ENCODE assay signal across 20 mouse cellular contexts in genomic region chr9:51182716-51183710, GRCm38 (mm10). TPM values are rescaled to one million over a fixed set of nuclear protein-coding genes. Genes with fewer than 3 reads are reported as not detected.
DNase-seq lines count a peak whose midpoint lies in the region; ATAC-seq and TF ChIP-seq lines count a peak whose summit lies in the region.
"Had no signal": no experiment of that assay in that cellular context is flagged by ENCODE, and none has a peak within 500 bp of the region (broad histone marks: within the 10 kb centered on the region; RNA-seq: fewer than 3 reads in every experiment).

No protein-coding gene starts in this region.

- dilution Hi-C loops in CH12.LX (cut with MboI; ENCODE audit: extremely low pct_ligation_motif_present, extremely low pct_unique_long_range_greater_than_20kb, low sequenced_read_pairs): no loop called here

- in situ Hi-C loops in CH12.LX (cut with MboI; ENCODE audit: low pct_ligation_motif_present, low pct_unique_long_range_greater_than_20kb, low sequenced_read_pairs): no loop called here

- H3K9ac ChIP-seq in liver, postnatal 0 days (replicated peaks): no peak overlapping the region; the same call in 1 of the 2 replicates
- H3K9ac ChIP-seq in liver, embryonic 11.5 days (ENCODE audit: low read depth, low read length): no peak overlapping the region
- H3K9ac ChIP-seq in CH12.LX (ENCODE audit: insufficient read depth, low read depth): no peak overlapping the region
- H3K9ac ChIP-seq: hindbrain, embryonic 13.5 days had no signal

- H3K79me2 ChIP-seq in CH12.LX (replicated peaks; ENCODE audit: control insufficient read depth, extremely low read depth, insufficient read depth, poor library complexity, severe bottlenecking): no peaks in the 10 kb centered on the region

- peak overlapping the region; percentile 29; the same call in 1 of the 2 replicates for H3K27ac ChIP-seq in liver, postnatal 0 days (ENCODE audit: low read depth)
- H3K27ac ChIP-seq in liver, embryonic 11.5 days (ENCODE audit: low read depth, low read length): no peak overlapping the region
- no peak overlapping the region for H3K27ac ChIP-seq in CH12.LX (ENCODE audit: insufficient read depth, low read depth)
- H3K27ac ChIP-seq in spleen, adult 2 months (ENCODE audit: insufficient read depth, low read length): peak overlapping the region; percentile 88
- H3K27ac ChIP-seq: embryonic facial prominence, embryonic 10.5 days; gastrocnemius, adult 2 months; hindbrain, embryonic 13.5 days had no signal

- ATAC-seq in liver, postnatal 0 days: no peak
- no peak for ATAC-seq in liver, embryonic 11.5 days (replicated peaks; ENCODE audit: low FRiP score)
- ATAC-seq: forebrain, embryonic 14.5 days had no signal

- TF ChIP-seq EP300 in liver, postnatal 0 days (IDR thresholded peaks at IDR 0.05; ENCODE audit: low read depth): no peak
- TF ChIP-seq EP300 in CH12.LX (IDR thresholded peaks at IDR 0.05; ENCODE audit: low read length): peak; percentile 38; the same call in 1 of the 2 replicates

- peak; percentile 53 to 68 for DNase-seq in cerebellum, postnatal 10 days
- DNase-seq in cerebellum, adult 9-10 months: no peak
- no peak for DNase-seq in liver, postnatal 0 days
- DNase-seq in liver, embryonic 11.5 days (ENCODE audit: low spot score): no peak
- no peak for DNase-seq in CH12.LX (ENCODE audit: extremely low read depth)
- DNase-seq in spleen, adult 2 months (ENCODE audit: low read depth in 1 of 2, low spot score in 2 of 2): peak in 1 of 2 experiments; percentile 68
- DNase-seq in ovary, postnatal 14 days (ENCODE audit: low spot score): no peak
- DNase-seq in layer of hippocampus, postnatal 14 days (ENCODE audit: low spot score in 2 of 2): no peak
- DNase-seq: adrenal gland, adult 2 months; adrenal gland, postnatal 25 days; cerebellum, adult 2 months; gastrocnemius, adult 2 months; gastrocnemius, postnatal 36 days; heart, adult 11 months; heart, postnatal 10 days had no signal

- no peaks in the 10 kb centered on the region for H3K4me1 ChIP-seq in liver, postnatal 0 days (ENCODE audit: insufficient read depth)
- H3K4me1 ChIP-seq in liver, embryonic 11.5 days (replicated peaks; ENCODE audit: control insufficient read depth, insufficient read depth, low read length): no peaks in the 10 kb centered on the region
- H3K4me1 ChIP-seq in CH12.LX (ENCODE audit: control insufficient read depth in 1 of 2, insufficient read depth in 2 of 2): peaks cover 10 to 50% of the 10 kb centered on the region in 2 experiments
- H3K4me1 ChIP-seq in spleen, adult 2 months (ENCODE audit: control insufficient read depth, insufficient read depth, insufficient read length): peaks cover 27% of the 10 kb centered on the region; the same call in 1 of the 2 replicates
- H3K4me1 ChIP-seq: embryonic facial prominence, embryonic 10.5 days; hindbrain, embryonic 13.5 days had no signal

- H3K36me3 ChIP-seq in liver, postnatal 0 days (replicated peaks; ENCODE audit: insufficient read depth, low read length): no peaks in the 10 kb centered on the region
- H3K36me3 ChIP-seq in liver, embryonic 11.5 days (ENCODE audit: control insufficient read depth, insufficient read depth, low read length): no peaks in the 10 kb centered on the region
- no peaks in the 10 kb centered on the region for H3K36me3 ChIP-seq in CH12.LX (replicated peaks in 1 of 2; ENCODE audit: control insufficient read depth in 1 of 2, insufficient read depth in 1 of 2, low read length in 1 of 2)
- H3K36me3 ChIP-seq in spleen, adult 2 months (ENCODE audit: control insufficient read depth, insufficient read depth, low read length): no peaks in the 10 kb centered on the region
- H3K36me3 ChIP-seq: embryonic facial prominence, embryonic 10.5 days; hindbrain, embryonic 13.5 days had no signal

- no peak for TF ChIP-seq CTCF in liver, postnatal 0 days (IDR thresholded peaks at IDR 0.05; ENCODE audit: low read depth)
- no peak for TF ChIP-seq CTCF in CH12.LX (conservative IDR thresholded peaks at IDR 0.05 in 1 of 2, IDR thresholded peaks at IDR 0.05 in 1 of 2; ENCODE audit: low read depth in 2 of 2, low read length in 2 of 2)
- TF ChIP-seq CTCF in spleen, adult 2 months (IDR thresholded peaks at IDR 0.05; ENCODE audit: extremely low read depth, insufficient read depth, insufficient read length, insufficient replicate concordance): no peak

- H3K4me3 ChIP-seq in liver, postnatal 0 days (ENCODE audit: low read depth, low read length): no peak overlapping the region
- no peak overlapping the region for H3K4me3 ChIP-seq in liver, embryonic 11.5 days (ENCODE audit: low read depth, low read length)
- H3K4me3 ChIP-seq in CH12.LX (replicated peaks in 1 of 3; ENCODE audit: low read depth in 2 of 3, low read length in 2 of 3, poor library complexity in 1 of 3): no peak overlapping the region
- H3K4me3 ChIP-seq in spleen, adult 2 months (ENCODE audit: extremely low read depth, insufficient read depth, insufficient read length): no peak overlapping the region
- H3K4me3 ChIP-seq: embryonic facial prominence, embryonic 10.5 days; gastrocnemius, adult 2 months; hindbrain, embryonic 13.5 days had no signal

- no peaks in the 10 kb centered on the region for H3K9me3 ChIP-seq in liver, postnatal 0 days (ENCODE audit: low read length)
- H3K9me3 ChIP-seq in liver, embryonic 11.5 days (ENCODE audit: control insufficient read depth, low read length): no peaks in the 10 kb centered on the region
- no peaks in the 10 kb centered on the region for H3K9me3 ChIP-seq in CH12.LX (replicated peaks; ENCODE audit: low read length)
- H3K9me3 ChIP-seq: embryonic facial prominence, embryonic 10.5 days; hindbrain, embryonic 13.5 days had no signal

- H3K4me2 ChIP-seq in liver, postnatal 0 days (ENCODE audit: low read depth, low read length): no peak overlapping the region
- H3K4me2 ChIP-seq in liver, embryonic 11.5 days: no peak overlapping the region
- peak overlapping the region; percentile 48 for H3K4me2 ChIP-seq in CH12.LX (ENCODE audit: insufficient read depth, low read depth, poor library complexity, severe bottlenecking)
- H3K4me2 ChIP-seq: hindbrain, embryonic 13.5 days had no signal

- no peaks in the 10 kb centered on the region for H3K27me3 ChIP-seq in liver, postnatal 0 days (ENCODE audit: insufficient read depth, low read length)
- H3K27me3 ChIP-seq in liver, embryonic 11.5 days (replicated peaks; ENCODE audit: control insufficient read depth, insufficient read depth, low read length): no peaks in the 10 kb centered on the region
- no peaks in the 10 kb centered on the region for H3K27me3 ChIP-seq in CH12.LX (replicated peaks)
- H3K27me3 ChIP-seq in spleen, adult 2 months (ENCODE audit: control insufficient read depth, insufficient read depth, low read length): no peaks in the 10 kb centered on the region

- 59% methylated on average over 15 of the region's 15 CpGs for WGBS in liver, postnatal 0 days (ENCODE audit: insufficient replicate concordance)
- whole genome bisulfite sequencing in liver, embryonic 11.5 days: 79% methylated on average over 15 of the region's 15 CpGs
- 31% methylated on average over 15 of the region's 15 CpGs for WGBS in spleen, adult 2 months

- TF ChIP-seq POLR2A in CH12.LX (IDR thresholded peaks at IDR 0.05; ENCODE audit: low read depth, low read length): no peak
- no peak for TF ChIP-seq POLR2A in spleen, adult 2 months (IDR thresholded peaks at IDR 0.05; ENCODE audit: low read depth, low read length)

- no peak for TF ChIP-seq RAD21 in CH12.LX (IDR thresholded peaks at IDR 0.05; ENCODE audit: low read depth, low read length)

TF ChIP-seq in CH12.LX, 34 proteins besides CTCF, POLR2A, EP300 and RAD21:
- TF ChIP-seq TCF12 (IDR thresholded peaks at IDR 0.05; ENCODE audit: low read depth, low read length) (peak; percentile 49; the same call in 1 of the 2 replicates), USF2 (conservative IDR thresholded peaks at IDR 0.05; ENCODE audit: low read depth, low read length) (no peak), ELF1 (IDR thresholded peaks at IDR 0.05; ENCODE audit: low read depth, low read length) (no peak; the same call in 1 of the 2 replicates), ZNF384 (IDR thresholded peaks at IDR 0.05; ENCODE audit: low read depth, low read length) (no peak), TBP (conservative IDR thresholded peaks at IDR 0.05; ENCODE audit: low read depth, low read length) (no peak), JUND (conservative IDR thresholded peaks at IDR 0.05; ENCODE audit: low read depth, low read length) (no peak), POLR2AphosphoS2 (IDR thresholded peaks at IDR 0.05; ENCODE audit: low read depth, low read length) (no peak), MXI1 (IDR thresholded peaks at IDR 0.05; ENCODE audit: low read depth, low read length) (no peak), ZC3H11A (IDR thresholded peaks at IDR 0.05; ENCODE audit: low read depth, low read length) (no peak), UBTF (IDR thresholded peaks at IDR 0.05; ENCODE audit: low read depth, low read length) (no peak), E2F4 (IDR thresholded peaks at IDR 0.05; ENCODE audit: insufficient replicate concordance, low read depth, low read length) (peak; percentile 65; the same call in 1 of the 2 replicates), BHLHE40 (IDR thresholded peaks at IDR 0.05; ENCODE audit: low read depth, low read length) (peak; percentile 45), IRF4 (IDR thresholded peaks at IDR 0.05; ENCODE audit: low read depth, low read length) (no peak), MAX (IDR thresholded peaks at IDR 0.05; ENCODE audit: low read length) (no peak), SIN3A (IDR thresholded peaks at IDR 0.05; ENCODE audit: low read length) (no peak), MAFK (IDR thresholded peaks at IDR 0.05; ENCODE audit: insufficient replicate concordance, low read length) (no peak), ETS1 (conservative IDR thresholded peaks at IDR 0.05; ENCODE audit: low read depth, low read length) (peak; percentile 74)

RNA-seq across cellular contexts. Expression of gene Gm32742, which starts 17.7 kb away (rescaled TPM):
- not detected in 2 replicates for polyA plus RNA-seq in liver, postnatal 0 days (2015; fragmentation: Nextera tagmentation; extraction: Ambion mirVana)
- 0.04 TPM in 1 of 2 replicates, not detected in the other for polyA plus RNA-seq in liver, embryonic 11.5 days (2014; fragmentation: Nextera tagmentation; extraction: Ambion mirVana)
- total RNA-seq in CH12.LX (2012; rRNA removed): 0.38 and 0.42 TPM in 2 replicates
- total RNA-seq in CH12.LX (2014; rRNA removed): 0.23 TPM in 2 replicates
- polyA plus RNA-seq in CH12.LX (2012; ENCODE audit: insufficient read length, low read depth): 0.74 and 0.77 TPM in 2 replicates
- polyA plus RNA-seq in spleen, adult 2 months (2012; rRNA removed): 0.02 and 0.06 TPM in 2 replicates
- total RNA-seq in layer of hippocampus, postnatal 14 days (2021): not detected
- total RNA-seq: adrenal gland, adult 2 months; adrenal gland, postnatal 25 days; gastrocnemius, adult 2 months; gastrocnemius, postnatal 36 days; heart, postnatal 10 days had no signal
- polyA plus RNA-seq: adrenal gland, adult 2 months; forebrain, embryonic 14.5 days; heart, embryonic 14.5 days had no signal

RNA-seq across cellular contexts. Expression of gene Pou2af1, which starts 30.5 kb away (rescaled TPM):
- polyA plus RNA-seq in liver, postnatal 0 days (2015; fragmentation: Nextera tagmentation; extraction: Ambion mirVana): 7.6 and 8.4 TPM in 2 replicates
- polyA plus RNA-seq in liver, embryonic 11.5 days (2014; fragmentation: Nextera tagmentation; extraction: Ambion mirVana): 0.06 and 0.12 TPM in 2 replicates
- total RNA-seq in CH12.LX (2012; rRNA removed) (87.4 and 108 TPM in 2 replicates), CH12.LX (2014; rRNA removed) (173 and 183 TPM in 2 replicates)
- polyA plus RNA-seq in CH12.LX (2012; ENCODE audit: insufficient read length, low read depth): 255 and 303 TPM in 2 replicates
- polyA plus RNA-seq in spleen, adult 2 months (2012; rRNA removed): 171 and 264 TPM in 2 replicates
- total RNA-seq in layer of hippocampus, postnatal 14 days (2021): not detected
- total RNA-seq: gastrocnemius, adult 2 months had no signal
- polyA plus RNA-seq: embryonic facial prominence, embryonic 10.5 days; embryonic facial prominence, embryonic 14.5 days; heart, embryonic 14.5 days had no signal

Comparison
In these comparisons a context has a peak if more than half of its experiments do, and no peak if none do; other contexts are left out.
1. DNase-seq: peak in cerebellum, postnatal 10 days (2 of 2); none in cerebellum, adult 9-10 months (single experiment), liver, postnatal 0 days (single experiment), liver, embryonic 11.5 days (single experiment), CH12.LX (single experiment), ovary, postnatal 14 days (single experiment) and layer of hippocampus, postnatal 14 days (0 of 2).
2. H3K27ac ChIP-seq: peak in liver, postnatal 0 days (single experiment) and spleen, adult 2 months (single experiment); none in liver, embryonic 11.5 days (single experiment) and CH12.LX (single experiment).
3. RNA of gene Pou2af1, which starts 30.5 kb away (polyA plus RNA-seq): 255 to 303 TPM in CH12.LX and 171 to 264 TPM in spleen, adult 2 months; 7.6 to 8.4 TPM in liver, postnatal 0 days and 0.06 to 0.12 TPM in liver, embryonic 11.5 days; every median in the first group is over 10 times any median in the second.